Mouse (Mus musculus): ENCODE measurements around the gene Btbd9. TPM values are rescaled to one million over a fixed set of nuclear protein-coding genes. Genes with fewer than 3 reads are reported as not detected.

Btbd9 gene
- polyA plus RNA-seq, 1 experiment from 2014 or later = 63.4 TPM

- H3K36me3 ChIP-seq (ENCODE audit: control insufficient read depth, insufficient read depth, low read length) = no peaks in the 10 kb centered on the region
- H3K27me3 ChIP-seq (ENCODE audit: control insufficient read depth, insufficient read depth, low read length) = no peaks in the 10 kb centered on the region
- H3K9me3 ChIP-seq (ENCODE audit: control insufficient read depth, low read length) = no peaks in the 10 kb centered on the region
- no peak for ATAC-seq (replicated peaks; ENCODE audit: low FRiP score)
- peaks cover 5% of the 10 kb centered on the region; the same call in 1 of the 2 replicates for H3K4me1 ChIP-seq (replicated peaks; ENCODE audit: control insufficient read depth, insufficient read depth, low read length)
- no peak for DNase-seq (ENCODE audit: low spot score)
- no peak overlapping the region for H3K4me3 ChIP-seq (ENCODE audit: low read depth, low read length)
- 66% methylated on average over 7 of the region's 7 CpGs for WGBS
- H3K4me2 ChIP-seq (ENCODE audit: low read depth, low read length, severe bottlenecking) = no peak overlapping the region
- H3K9ac ChIP-seq (ENCODE audit: low read length) = no peak overlapping the region
- no peak overlapping the region for H3K27ac ChIP-seq (ENCODE audit: low read depth, low read length)
Observed at GRCm38 (mm10) chr17:30336816-30337215, 239.5 kb downstream of the Btbd9 start.

GRCm38 (mm10) chr17:30336280-30336679, 240.0 kb downstream of the Btbd9 start:
- Histone ChIP-seq H3K4me2 (ENCODE audit: low read depth, low read length, severe bottlenecking) (no peak overlapping the region), H3K27ac (ENCODE audit: low read depth, low read length) (no peak overlapping the region), H3K27me3 (ENCODE audit: control insufficient read depth, insufficient read depth, low read length) (no peaks in the 10 kb centered on the region), H3K4me1 (replicated peaks; ENCODE audit: control insufficient read depth, insufficient read depth, low read length) (peaks cover 5% of the 10 kb centered on the region; the same call in 1 of the 2 replicates), H3K9me3 (ENCODE audit: control insufficient read depth, low read length) (no peaks in the 10 kb centered on the region), H3K9ac (ENCODE audit: low read length) (no peak overlapping the region), H3K36me3 (ENCODE audit: control insufficient read depth, insufficient read depth, low read length) (no peaks in the 10 kb centered on the region), H3K4me3 (ENCODE audit: low read depth, low read length) (no peak overlapping the region)
- WGBS = 68% methylated on average over 5 of the region's 5 CpGs
- no peak for DNase-seq (ENCODE audit: low spot score)
- ATAC-seq (replicated peaks; ENCODE audit: low FRiP score) = no peak

GRCm38 (mm10) chr17:30335746-30336145, 240.5 kb downstream of the Btbd9 start:
- Histone ChIP-seq H3K4me1 (replicated peaks; ENCODE audit: control insufficient read depth, insufficient read depth, low read length) (peaks cover 5% of the 10 kb centered on the region; the same call in 1 of the 2 replicates), H3K4me2 (ENCODE audit: low read depth, low read length, severe bottlenecking) (no peak overlapping the region), H3K9ac (ENCODE audit: low read length) (no peak overlapping the region), H3K4me3 (ENCODE audit: low read depth, low read length) (no peak overlapping the region), H3K27ac (ENCODE audit: low read depth, low read length) (peak overlapping the region; percentile 12; the same call in 1 of the 2 replicates), H3K27me3 (ENCODE audit: control insufficient read depth, insufficient read depth, low read length) (no peaks in the 10 kb centered on the region), H3K9me3 (ENCODE audit: control insufficient read depth, low read length) (no peaks in the 10 kb centered on the region), H3K36me3 (ENCODE audit: control insufficient read depth, insufficient read depth, low read length) (no peaks in the 10 kb centered on the region)
- 60% methylated on average over 8 of the region's 8 CpGs for WGBS
- DNase-seq (ENCODE audit: low spot score) (no peak), ATAC-seq (replicated peaks; ENCODE audit: low FRiP score) (no peak)

GRCm38 (mm10) chr17:30334257-30334656, 242.0 kb downstream of the Btbd9 start:
- Histone ChIP-seq H3K4me3 (ENCODE audit: low read depth, low read length) (no peak overlapping the region), H3K27me3 (ENCODE audit: control insufficient read depth, insufficient read depth, low read length) (no peaks in the 10 kb centered on the region), H3K36me3 (ENCODE audit: control insufficient read depth, insufficient read depth, low read length) (no peaks in the 10 kb centered on the region), H3K4me2 (ENCODE audit: low read depth, low read length, severe bottlenecking) (no peak overlapping the region), H3K9ac (ENCODE audit: low read length) (no peak overlapping the region), H3K4me1 (replicated peaks; ENCODE audit: control insufficient read depth, insufficient read depth, low read length) (peaks cover 5% of the 10 kb centered on the region; the same call in 1 of the 2 replicates), H3K27ac (ENCODE audit: low read depth, low read length) (no peak overlapping the region), H3K9me3 (ENCODE audit: control insufficient read depth, low read length) (no peaks in the 10 kb centered on the region)
- ATAC-seq (replicated peaks; ENCODE audit: low FRiP score) (no peak), DNase-seq (ENCODE audit: low spot score) (no peak)
- 83% methylated on average over 6 of the region's 6 CpGs for WGBS

- DNase-seq (ENCODE audit: low spot score) = no peak
- peaks cover 5% of the 10 kb centered on the region; the same call in 1 of the 2 replicates for H3K4me1 ChIP-seq (replicated peaks; ENCODE audit: control insufficient read depth, insufficient read depth, low read length)
- no peak overlapping the region for H3K4me3 ChIP-seq (ENCODE audit: low read depth, low read length)
- H3K27me3 ChIP-seq (ENCODE audit: control insufficient read depth, insufficient read depth, low read length) = no peaks in the 10 kb centered on the region
- no peak for ATAC-seq (replicated peaks; ENCODE audit: low FRiP score)
- 86% methylated on average over 4 of the region's 4 CpGs for WGBS
- H3K4me2 ChIP-seq (ENCODE audit: low read depth, low read length, severe bottlenecking) = no peak overlapping the region
- H3K9ac ChIP-seq (ENCODE audit: low read length) = no peak overlapping the region
- no peaks in the 10 kb centered on the region for H3K9me3 ChIP-seq (ENCODE audit: control insufficient read depth, low read length)
- no peak overlapping the region for H3K27ac ChIP-seq (ENCODE audit: low read depth, low read length)
- H3K36me3 ChIP-seq (ENCODE audit: control insufficient read depth, insufficient read depth, low read length) = no peaks in the 10 kb centered on the region
Observed at GRCm38 (mm10) chr17:30333136-30333535, 243.2 kb downstream of the Btbd9 start.

- H3K36me3 ChIP-seq (ENCODE audit: control insufficient read depth, insufficient read depth, low read length) = no peaks in the 10 kb centered on the region
- H3K27ac ChIP-seq (ENCODE audit: low read depth, low read length) = no peak overlapping the region
- 0 out of 2 replicates have a peak, but pooled peaks cover 2% of the 10 kb centered on the region for H3K4me1 ChIP-seq (replicated peaks; ENCODE audit: control insufficient read depth, insufficient read depth, low read length)
- no peak overlapping the region for H3K9ac ChIP-seq (ENCODE audit: low read length)
- H3K27me3 ChIP-seq (ENCODE audit: control insufficient read depth, insufficient read depth, low read length) = no peaks in the 10 kb centered on the region
- no peak overlapping the region for H3K4me3 ChIP-seq (ENCODE audit: low read depth, low read length)
- no peak overlapping the region for H3K4me2 ChIP-seq (ENCODE audit: low read depth, low read length, severe bottlenecking)
- no peaks in the 10 kb centered on the region for H3K9me3 ChIP-seq (ENCODE audit: control insufficient read depth, low read length)
- DNase-seq (ENCODE audit: low spot score) (no peak), ATAC-seq (replicated peaks; ENCODE audit: low FRiP score) (no peak)
- WGBS = 64% methylated on average over 6 of the region's 6 CpGs
Observed at GRCm38 (mm10) chr17:30331380-30331779, 244.9 kb downstream of the Btbd9 start.

- no peak for ATAC-seq (replicated peaks; ENCODE audit: low FRiP score)
- DNase-seq (ENCODE audit: low spot score) = no peak
- Histone ChIP-seq H3K4me2 (ENCODE audit: low read depth, low read length, severe bottlenecking) (no peak overlapping the region), H3K9me3 (ENCODE audit: control insufficient read depth, low read length) (no peaks in the 10 kb centered on the region), H3K27me3 (ENCODE audit: control insufficient read depth, insufficient read depth, low read length) (no peaks in the 10 kb centered on the region), H3K4me1 (replicated peaks; ENCODE audit: control insufficient read depth, insufficient read depth, low read length) (no peaks in the 10 kb centered on the region), H3K9ac (ENCODE audit: low read length) (no peak overlapping the region), H3K36me3 (ENCODE audit: control insufficient read depth, insufficient read depth, low read length) (no peaks in the 10 kb centered on the region), H3K4me3 (ENCODE audit: low read depth, low read length) (no peak overlapping the region), H3K27ac (ENCODE audit: low read depth, low read length) (no peak overlapping the region)
- 79% methylated on average over 2 of the region's 2 CpGs for WGBS
Observed at GRCm38 (mm10) chr17:30329531-30329930, 246.8 kb downstream of the Btbd9 start.

- no peak for DNase-seq (ENCODE audit: low spot score)
- no peak overlapping the region for H3K27ac ChIP-seq (ENCODE audit: low read depth, low read length)
- ATAC-seq (replicated peaks; ENCODE audit: low FRiP score) = no peak
- H3K4me3 ChIP-seq (ENCODE audit: low read depth, low read length) = no peak overlapping the region
- H3K9me3 ChIP-seq (ENCODE audit: control insufficient read depth, low read length) = no peaks in the 10 kb centered on the region
- no peak overlapping the region for H3K9ac ChIP-seq (ENCODE audit: low read length)
- H3K27me3 ChIP-seq (ENCODE audit: control insufficient read depth, insufficient read depth, low read length) = no peaks in the 10 kb centered on the region
- WGBS = 78% methylated on average over 5 of the region's 5 CpGs
- no peaks in the 10 kb centered on the region for H3K4me1 ChIP-seq (replicated peaks; ENCODE audit: control insufficient read depth, insufficient read depth, low read length)
- no peak overlapping the region for H3K4me2 ChIP-seq (ENCODE audit: low read depth, low read length, severe bottlenecking)
- no peaks in the 10 kb centered on the region for H3K36me3 ChIP-seq (ENCODE audit: control insufficient read depth, insufficient read depth, low read length)
Observed at GRCm38 (mm10) chr17:30328924-30329323, 247.4 kb downstream of the Btbd9 start.

- Histone ChIP-seq H3K4me2 (ENCODE audit: low read depth, low read length, severe bottlenecking) (no peak overlapping the region), H3K9ac (ENCODE audit: low read length) (no peak overlapping the region), H3K27ac (ENCODE audit: low read depth, low read length) (no peak overlapping the region), H3K4me1 (replicated peaks; ENCODE audit: control insufficient read depth, insufficient read depth, low read length) (no peaks in the 10 kb centered on the region), H3K9me3 (ENCODE audit: control insufficient read depth, low read length) (no peaks in the 10 kb centered on the region), H3K36me3 (ENCODE audit: control insufficient read depth, insufficient read depth, low read length) (no peaks in the 10 kb centered on the region), H3K4me3 (ENCODE audit: low read depth, low read length) (no peak overlapping the region), H3K27me3 (ENCODE audit: control insufficient read depth, insufficient read depth, low read length) (no peaks in the 10 kb centered on the region)
- DNase-seq (ENCODE audit: low spot score) = no peak
- WGBS = 91% methylated on average over 1 of the region's 1 CpGs
- no peak for ATAC-seq (replicated peaks; ENCODE audit: low FRiP score)
Observed at GRCm38 (mm10) chr17:30326906-30327305, 249.4 kb downstream of the Btbd9 start.

All from forebrain, embryonic 11.5 days (tissue).